Mouse (Mus musculus) c-Kit-negative CD71-positive TER-119-positive erythroid progenitor cells, embryonic 14.5 days (primary cell): ENCODE results near the gene Cyp39a1.

Experiments
- DNase-seq: peaks from one replicate; pipeline ENCODE4 v3.0.0-alpha.2; 2013; ENCODE audit warnings: low read depth, low spot score

Gene Cyp39a1

GRCm38 (mm10) chr17:43784531-43784930 lies 117.3 kb downstream of the Cyp39a1 start:
- no peak for DNase-seq

DNA sequence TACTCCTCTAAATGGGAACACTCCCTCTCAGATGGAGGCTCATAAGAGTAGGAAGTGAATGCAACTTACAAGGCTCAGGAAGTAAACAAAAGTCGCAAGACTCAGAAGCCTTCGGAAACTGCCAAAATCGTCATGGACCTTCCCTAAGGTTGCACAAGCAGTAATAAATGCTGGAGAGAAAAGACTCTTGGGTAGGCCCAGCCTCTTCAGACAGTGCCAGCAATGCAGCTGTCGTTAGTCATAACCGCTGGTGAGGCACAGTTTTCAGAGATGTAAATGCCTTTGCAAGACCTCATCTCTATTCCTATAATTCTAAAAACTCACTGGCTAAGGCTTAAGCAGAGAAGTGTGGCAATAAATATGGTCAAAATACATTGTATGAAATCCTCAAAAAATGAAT lies 121.0 kb downstream of the Cyp39a1 start:
- DNase-seq, result no peak

- no peak for DNase-seq
Measured at GRCm38 (mm10) chr17:43789376-43789775, 122.2 kb downstream of the Cyp39a1 start.

DNA sequence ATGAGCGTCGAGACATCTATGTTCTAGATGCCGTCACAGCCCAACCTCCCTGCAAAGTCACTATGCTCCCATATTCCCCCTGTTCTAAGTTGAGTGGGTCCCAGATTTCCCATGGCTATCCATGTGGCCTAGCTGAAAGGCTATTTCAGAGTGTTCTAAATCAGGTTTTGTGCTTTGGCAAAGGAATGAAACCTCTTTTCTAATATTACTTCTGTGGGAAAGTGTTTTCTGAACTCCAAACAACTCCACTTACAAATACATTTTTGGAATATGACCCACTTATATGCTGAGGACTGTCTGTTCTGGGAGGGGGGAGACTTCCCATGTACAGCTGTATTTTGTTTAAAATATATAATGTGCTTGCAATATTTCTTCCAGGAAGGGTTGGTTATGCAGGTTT lies 124.5 kb downstream of the Cyp39a1 start:
- DNase-seq, result no peak

DNA sequence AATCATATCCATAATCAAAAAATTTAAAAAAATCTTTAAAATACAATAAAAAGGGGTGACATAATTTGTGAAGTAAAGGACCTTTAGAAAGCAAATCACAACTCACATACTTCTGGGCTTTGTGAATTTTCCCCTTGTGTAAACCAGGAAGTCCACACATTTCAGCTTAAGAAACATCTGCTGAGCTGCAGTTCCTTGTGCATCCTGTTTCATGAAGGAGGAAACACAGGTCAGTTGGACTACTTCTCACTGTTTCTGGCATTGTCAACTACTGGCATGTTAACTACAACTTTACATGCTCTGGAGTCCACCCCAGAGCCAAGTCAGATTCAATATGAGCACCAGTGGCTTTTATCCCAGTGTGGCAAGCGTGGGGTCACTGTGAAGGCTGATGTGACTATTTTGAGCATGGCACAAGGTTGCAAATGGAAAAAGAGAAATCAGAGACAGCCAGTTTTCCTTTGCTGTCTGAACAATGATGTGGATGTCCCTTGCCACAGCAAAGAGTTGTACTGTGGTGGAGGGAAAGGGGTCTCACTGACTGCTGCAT lies 127.6 kb downstream of the Cyp39a1 start:
- DNase-seq, result no peak
